Mouse (Mus musculus) heart, embryonic 16.5 days (tissue): Measurements from ENCODE around the gene Dhrs1. TPM values are rescaled to one million over a fixed set of nuclear protein-coding genes. Genes with fewer than 3 reads are reported as not detected.

Experiments used
- ATAC-seq: fragments of 200-750 bp; cut with Nextera tagmentation; replicated peaks from 2 replicates; pipeline ENCODE4 v1.8.0; 2017; ENCODE audit warnings: moderate number of reproducible peaks; ENCODE audit not compliant: insufficient read depth, low FRiP score; ENCODE audit errors: extremely low read depth
- H3K27ac ChIP-seq: fragments of 300-500 bp; sonication (generic); 2 replicates; pipeline ENCODE4 v1.5.1; 2014; ENCODE audit warnings: mild to moderate bottlenecking, low read length, control low read depth, moderate library complexity
- H3K27me3 ChIP-seq: fragments of 300-500 bp; sonication (generic); 2 replicates; pipeline ENCODE4 v1.6.1; 2014; ENCODE audit warnings: low read length, mixed read lengths; ENCODE audit not compliant: control insufficient read depth, insufficient read depth
- H3K36me3 ChIP-seq: fragments of 300-500 bp; sonication (generic); 2 replicates; pipeline ENCODE4 v1.6.1; 2014; ENCODE audit not compliant: control insufficient read depth, insufficient read depth
- H3K4me1 ChIP-seq: fragments of 300-500 bp; sonication (generic); 2 replicates; pipeline ENCODE4 v1.6.1; 2014; ENCODE audit warnings: low read length, mixed read lengths; ENCODE audit not compliant: control insufficient read depth, insufficient read depth
- H3K4me2 ChIP-seq: fragments of 300-500 bp; sonication (generic); 2 replicates; pipeline ENCODE4 v1.6.1; 2014; ENCODE audit warnings: low read depth, mild to moderate bottlenecking, control low read depth, low read length
- H3K4me3 ChIP-seq: fragments of 300-500 bp; sonication (generic); 2 replicates; pipeline ENCODE4 v1.5.1; 2014; ENCODE audit warnings: mild to moderate bottlenecking, control low read depth, low read length
- H3K9ac ChIP-seq: fragments of 300-500 bp; sonication (generic); 2 replicates; pipeline ENCODE4 v1.6.1; 2014; ENCODE audit warnings: low read length, control low read depth
- H3K9me3 ChIP-seq: fragments of 300-500 bp; sonication (generic); replicated peaks from 2 replicates; pipeline ENCODE4 v1.6.1; 2016; ENCODE audit warnings: low read length; ENCODE audit not compliant: control insufficient read depth
- WGBS: fragments of 180-500 bp; shearing (Covaris S2); extraction: QIAGEN DNeasy Blood & Tissue Kit; methylation state at CpG from one replicate; pipeline ENCODE4 v1.1.7; 2014; 5-methylcytosine and 5-hydroxymethylcytosine counted together
- polyA plus RNA-seq: library from polyadenylated mRNA; unstranded; fragments of >200 nt; fragmentation: Nextera tagmentation; extraction: Ambion mirVana; gene quantifications from 2 replicates; pipeline ENCODE4 v1.2.1, GENCODE M21; 2015

Gene Dhrs1
- polyA plus RNA-seq, 1 experiment from 2014 or later, result 76.3 TPM

- H3K27ac ChIP-seq, result peak overlapping the region; percentile 91
- peak overlapping the region; percentile 49 for H3K9ac ChIP-seq
- peaks cover 32% of the 10 kb centered on the region for H3K27me3 ChIP-seq
- peak overlapping the region; percentile 59 for H3K4me3 ChIP-seq
- peaks cover 14% of the 10 kb centered on the region for H3K4me1 ChIP-seq
- WGBS, result 44% methylated on average over 9 of the region's 9 CpGs
- H3K36me3 ChIP-seq, result no peaks in the 10 kb centered on the region
- H3K4me2 ChIP-seq, result peak overlapping the region; percentile 71
- H3K9me3 ChIP-seq, result no peaks in the 10 kb centered on the region
- ATAC-seq, result no peak
Measured at GRCm38 (mm10) chr14:55782361-55782960, 37.0 kb upstream of the Dhrs1 start.

- H3K9ac ChIP-seq, result peak overlapping the region; percentile 43; the same call in 1 of the 2 replicates
- peaks cover 29% of the 10 kb centered on the region for H3K27me3 ChIP-seq
- peak overlapping the region; percentile 28 for H3K4me3 ChIP-seq
- WGBS, result 14% methylated on average over 14 of the region's 14 CpGs
- H3K36me3 ChIP-seq, result no peaks in the 10 kb centered on the region
- peaks cover 18% of the 10 kb centered on the region for H3K4me1 ChIP-seq
- peak overlapping the region; percentile 27; the same call in 1 of the 2 replicates for H3K27ac ChIP-seq
- H3K4me2 ChIP-seq, result peak overlapping the region; percentile 57
- ATAC-seq, result peak; percentile 69
- H3K9me3 ChIP-seq, result no peaks in the 10 kb centered on the region
Measured at GRCm38 (mm10) chr14:55781310-55781709, 35.8 kb upstream of the Dhrs1 start.

- peaks cover 29% of the 10 kb centered on the region for H3K27me3 ChIP-seq
- H3K9me3 ChIP-seq, result no peaks in the 10 kb centered on the region
- 74% methylated on average over 11 of the region's 11 CpGs for WGBS
- H3K27ac ChIP-seq, result no peak overlapping the region
- H3K9ac ChIP-seq, result no peak overlapping the region
- H3K4me3 ChIP-seq, result no peak overlapping the region
- peak overlapping the region; percentile 57; the same call in 1 of the 2 replicates for H3K4me2 ChIP-seq
- H3K36me3 ChIP-seq, result no peaks in the 10 kb centered on the region
- ATAC-seq, result no peak
- H3K4me1 ChIP-seq, result peaks cover 18% of the 10 kb centered on the region
Measured at GRCm38 (mm10) chr14:55780736-55781135, 35.2 kb upstream of the Dhrs1 start.

- Histone ChIP-seq H3K36me3 (no peaks in the 10 kb centered on the region), H3K9ac (no peak overlapping the region), H3K27ac (no peak overlapping the region), H3K9me3 (no peaks in the 10 kb centered on the region), H3K27me3 (peaks cover 24% of the 10 kb centered on the region), H3K4me2 (no peak overlapping the region), H3K4me3 (no peak overlapping the region), H3K4me1 (peaks cover 18% of the 10 kb centered on the region)
- 45% methylated on average over 16 of the region's 16 CpGs for WGBS
- no peak for ATAC-seq
Measured at GRCm38 (mm10) chr14:55779656-55780055, 34.2 kb upstream of the Dhrs1 start.

GRCm38 (mm10) chr14:55778686-55779085, 33.2 kb upstream of the Dhrs1 start:
- 81% methylated on average over 15 of the region's 15 CpGs for WGBS
- peaks cover 18% of the 10 kb centered on the region for H3K27me3 ChIP-seq
- H3K27ac ChIP-seq, result no peak overlapping the region
- H3K9me3 ChIP-seq, result no peaks in the 10 kb centered on the region
- H3K9ac ChIP-seq, result no peak overlapping the region
- H3K36me3 ChIP-seq, result no peaks in the 10 kb centered on the region
- no peak overlapping the region for H3K4me2 ChIP-seq
- H3K4me3 ChIP-seq, result no peak overlapping the region
- no peak for ATAC-seq
- H3K4me1 ChIP-seq, result peaks cover 16% of the 10 kb centered on the region

- H3K27ac ChIP-seq, result no peak overlapping the region
- 80% methylated on average over 11 of the region's 11 CpGs for WGBS
Measured at GRCm38 (mm10) chr14:55777806-55778205, 32.3 kb upstream of the Dhrs1 start.

GRCm38 (mm10) chr14:55777176-55777575, 31.7 kb upstream of the Dhrs1 start:
- 31% methylated on average over 3 of the region's 3 CpGs for WGBS
- no peak overlapping the region for H3K4me3 ChIP-seq
- no peak overlapping the region for H3K9ac ChIP-seq
- no peak for ATAC-seq
- H3K4me2 ChIP-seq, result no peak overlapping the region
- no peak overlapping the region for H3K27ac ChIP-seq
- no peaks in the 10 kb centered on the region for H3K36me3 ChIP-seq
- peaks cover 8% of the 10 kb centered on the region for H3K27me3 ChIP-seq
- peaks cover 16% of the 10 kb centered on the region for H3K4me1 ChIP-seq
- H3K9me3 ChIP-seq, result no peaks in the 10 kb centered on the region

More at GRCm38 (mm10) chr14:55777806-55778205, 32.3 kb upstream of the Dhrs1 start:
- no peak for ATAC-seq
- H3K36me3 ChIP-seq, result no peaks in the 10 kb centered on the region
- H3K4me3 ChIP-seq, result no peak overlapping the region
- H3K9ac ChIP-seq, result no peak overlapping the region
- H3K9me3 ChIP-seq, result no peaks in the 10 kb centered on the region
- peaks cover 14% of the 10 kb centered on the region for H3K27me3 ChIP-seq
- peaks cover 16% of the 10 kb centered on the region for H3K4me1 ChIP-seq
- H3K4me2 ChIP-seq, result no peak overlapping the region

- H3K36me3 ChIP-seq, result no peaks in the 10 kb centered on the region
- no peaks in the 10 kb centered on the region for H3K9me3 ChIP-seq
- no peak for ATAC-seq
- peaks cover 15% of the 10 kb centered on the region for H3K4me1 ChIP-seq
- no peak overlapping the region for H3K9ac ChIP-seq
- no peak overlapping the region for H3K4me3 ChIP-seq
- H3K4me2 ChIP-seq, result no peak overlapping the region
- 47% methylated on average over 7 of the region's 7 CpGs for WGBS
- peaks cover 4% of the 10 kb centered on the region for H3K27me3 ChIP-seq
- no peak overlapping the region for H3K27ac ChIP-seq
Measured at GRCm38 (mm10) chr14:55776711-55777110, 31.2 kb upstream of the Dhrs1 start.

GRCm38 (mm10) chr14:55769087-55769703, 23.7 kb upstream of the Dhrs1 start:
- H3K9me3 ChIP-seq, result no peaks in the 10 kb centered on the region
- WGBS, result 69% methylated on average over 16 of the region's 16 CpGs
- H3K4me1 ChIP-seq, result 0 out of 2 replicates have a peak, but pooled peaks cover 3% of the 10 kb centered on the region
- H3K4me2 ChIP-seq, result no peak overlapping the region
- no peak overlapping the region for H3K9ac ChIP-seq
- ATAC-seq, result no peak
- no peak overlapping the region for H3K4me3 ChIP-seq
- no peak overlapping the region for H3K27ac ChIP-seq
- no peaks in the 10 kb centered on the region for H3K36me3 ChIP-seq
- peaks cover 12% of the 10 kb centered on the region for H3K27me3 ChIP-seq
